Mouse (Mus musculus) MEL (cell line): ENCODE results near the gene Lrrc8e. TPM values are rescaled to one million over a fixed set of nuclear protein-coding genes. Genes with fewer than 3 reads are reported as not detected.

Experiments
- DNase-seq: peaks from one replicate; pipeline ENCODE4 v3.0.0; 2011; ENCODE audit warnings: low read depth, low spot score
- H3K27ac ChIP-seq: 2 replicates; pipeline ENCODE4 v1.5.1; 2012; ENCODE audit warnings: low read depth, mild to moderate bottlenecking, control low read depth, low read length, moderate library complexity; ENCODE audit not compliant: control insufficient read depth
- H3K27me3 ChIP-seq, 2 experiments: fragments of 150-350 bp in 1 of 2; sonication (generic) in 1 of 2; 2 replicates each; pipeline ENCODE4 v1.6.1; 2012; ENCODE audit warnings: low read length in 2 of 2, mild to moderate bottlenecking in 2 of 2, improper control_type of control experiment in 1 of 2, moderate library complexity in 1 of 2; ENCODE audit not compliant: insufficient read depth in 2 of 2, control insufficient read depth in 1 of 2
- H3K36me3 ChIP-seq, 2 experiments: 2 replicates each; pipeline ENCODE4 v1.6.1; 2012 to 2014; ENCODE audit warnings: low read length in 2 of 2, improper control_type of control experiment in 1 of 2, inconsistent platforms in 1 of 2, mild to moderate bottlenecking in 1 of 2; ENCODE audit not compliant: insufficient read depth in 2 of 2, control insufficient read depth in 1 of 2
- H3K4me1 ChIP-seq, 2 experiments: fragments of 150-350 bp in 1 of 2; sonication (generic) in 1 of 2; 2 replicates each; pipeline ENCODE4 v1.6.1; 2012; ENCODE audit warnings: low read length in 2 of 2, improper control_type of control experiment in 1 of 2, mild to moderate bottlenecking in 1 of 2; ENCODE audit not compliant: insufficient read depth in 2 of 2, control insufficient read depth in 1 of 2
- H3K4me3 ChIP-seq, 2 experiments: fragments of 150-350 bp in 1 of 2; sonication (generic) in 1 of 2; 2 replicates each; pipeline ENCODE4 v1.5.1; 2012; ENCODE audit warnings: low read depth in 2 of 2, low read length in 2 of 2, mild to moderate bottlenecking in 2 of 2, moderate library complexity in 2 of 2, control low read depth in 1 of 2, improper control_type of control experiment in 1 of 2; ENCODE audit not compliant: control insufficient read depth in 1 of 2, insufficient read depth in 1 of 2
- H3K79me2 ChIP-seq: 2 replicates; pipeline ENCODE4 v1.6.1; 2012; ENCODE audit warnings: mild to moderate bottlenecking, low read length, moderate library complexity; ENCODE audit not compliant: control insufficient read depth, poor library complexity, insufficient read depth
- H3K9ac ChIP-seq: 2 replicates; pipeline ENCODE4 v1.6.1; 2012; ENCODE audit warnings: low read depth, mild to moderate bottlenecking, control low read depth, low read length, moderate library complexity; ENCODE audit not compliant: control insufficient read depth, poor library complexity, severe bottlenecking
- H3K9me3 ChIP-seq: fragments of 150-350 bp; sonication (generic); replicated peaks from 2 replicates; pipeline ENCODE4 v1.6.1; 2012; ENCODE audit warnings: mild to moderate bottlenecking, low read length, improper control_type of control experiment, moderate library complexity; ENCODE audit not compliant: insufficient read depth
- CTCF ChIP-seq, 3 experiments: IDR thresholded peaks in 2 of 3; conservative IDR thresholded peaks in 1 of 3; 2 replicates each; pipeline ENCODE4 v1.5.1; 2011 to 2012; ENCODE audit warnings: low read length in 3 of 3, low read depth in 2 of 3, mild to moderate bottlenecking in 2 of 3, improper control_type of control experiment in 1 of 3, inconsistent platforms in 1 of 3, mixed read lengths in 1 of 3, moderate library complexity in 1 of 3; ENCODE audit not compliant: control insufficient read depth in 1 of 3, insufficient read depth in 1 of 3, poor library complexity in 1 of 3, severe bottlenecking in 1 of 3
- ELF1 ChIP-seq: IDR thresholded peaks from 2 replicates; pipeline ENCODE4 v1.6.1; 2014; ENCODE audit warnings: low read depth, mild to moderate bottlenecking, inconsistent platforms, low read length, improper control_type of control experiment, moderate library complexity
- EP300 ChIP-seq, 2 experiments: IDR thresholded peaks; 2 replicates each; pipeline ENCODE4 v1.6.1; 2011; ENCODE audit warnings: improper control_type of control experiment in 2 of 2, low read length in 2 of 2, low read depth in 1 of 2, mild to moderate bottlenecking in 1 of 2
- ETS1 ChIP-seq: IDR thresholded peaks from 2 replicates; pipeline ENCODE4 v1.6.1; 2012; ENCODE audit warnings: low read depth, mild to moderate bottlenecking, inconsistent platforms, low read length, improper control_type of control experiment, moderate library complexity
- GATA1 ChIP-seq: IDR thresholded peaks from 2 replicates; pipeline ENCODE4 v1.6.1; 2011; ENCODE audit warnings: low read depth, low read length, improper control_type of control experiment
- MEF2A ChIP-seq: IDR thresholded peaks from 2 replicates; pipeline ENCODE4 v1.6.1; 2014; ENCODE audit warnings: low read depth, mild to moderate bottlenecking, inconsistent platforms, low read length, improper control_type of control experiment; ENCODE audit not compliant: poor library complexity, insufficient replicate concordance, severe bottlenecking; ENCODE audit errors: extremely low read depth
- NELFE ChIP-seq: IDR thresholded peaks from 2 replicates; pipeline ENCODE4 v1.6.1; 2011; ENCODE audit warnings: low read depth, low read length, improper control_type of control experiment
- NRF1 ChIP-seq: IDR thresholded peaks from 2 replicates; pipeline ENCODE4 v1.6.1; 2014; ENCODE audit warnings: low read depth, mild to moderate bottlenecking, inconsistent platforms, low read length, improper control_type of control experiment, moderate library complexity; ENCODE audit not compliant: poor library complexity, insufficient read depth, severe bottlenecking
- RAD21 ChIP-seq: IDR thresholded peaks from 2 replicates; pipeline ENCODE4 v1.6.1; 2011; ENCODE audit warnings: mild to moderate bottlenecking, low read depth, low read length, improper control_type of control experiment
- SMC3 ChIP-seq: IDR thresholded peaks from 2 replicates; pipeline ENCODE4 v1.6.1; 2011; ENCODE audit warnings: low read depth, low read length, improper control_type of control experiment
- TBP ChIP-seq: IDR thresholded peaks from 2 replicates; pipeline ENCODE4 v1.8.0; 2011; ENCODE audit warnings: low read depth, low read length, improper control_type of control experiment
- USF2 ChIP-seq, 2 experiments: IDR thresholded peaks; 2 replicates each; pipeline ENCODE4 v1.6.1; 2011 to 2012; ENCODE audit warnings: improper control_type of control experiment in 2 of 2, low read length in 2 of 2, borderline replicate concordance in 1 of 2, inconsistent platforms in 1 of 2, low read depth in 1 of 2, mild to moderate bottlenecking in 1 of 2; ENCODE audit not compliant: insufficient read depth in 1 of 2
- ZMIZ1 ChIP-seq: IDR thresholded peaks from 2 replicates; pipeline ENCODE4 v1.6.1; 2012; ENCODE audit warnings: low read depth, mild to moderate bottlenecking, inconsistent platforms, low read length, improper control_type of control experiment, moderate library complexity
- polyA plus RNA-seq, 2 experiments: library from polyadenylated mRNA; stranded (reverse) in 1 of 2; unstranded in 1 of 2; fragments of >175 nt in 1 of 2; fragments of >200 nt in 1 of 2; gene quantifications; 2 replicates each; pipeline versions ENCODE4 v1.2.1 to v1.2.4; 2012; ENCODE audit warnings: low replicate concordance in 2 of 2, low read depth in 1 of 2; ENCODE audit not compliant: insufficient read length in 2 of 2, insufficient read depth in 1 of 2, missing spikeins in 1 of 2
- total RNA-seq: library from RNA; depleted of rRNA; stranded (reverse); fragments of 300-350 nt; gene quantifications from 2 replicates; pipeline ENCODE4 v1.2.3, GENCODE M21; 2012

Lrrc8e gene
- total and polyA plus RNA-seq, 3 experiments: 0.35 to 0.36 TPM; not detected in 1

DNA sequence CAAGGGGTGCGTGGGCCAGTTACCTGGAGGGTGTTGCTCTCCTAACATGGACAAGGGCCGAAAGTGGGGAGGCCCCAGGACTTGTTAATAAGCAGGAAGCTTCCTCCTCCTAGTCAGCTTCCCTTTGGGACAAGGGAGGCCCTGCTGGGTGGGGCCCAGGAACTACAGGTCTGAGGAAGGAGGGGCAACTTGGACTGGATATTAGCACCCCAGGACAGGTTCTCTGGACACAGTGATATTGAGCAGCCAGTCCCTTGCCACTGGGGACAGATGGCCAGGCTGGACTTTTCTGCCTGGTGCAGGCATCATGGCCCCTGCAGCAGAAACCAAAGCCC lies 19.6 kb upstream of the Lrrc8e start:
- Histone ChIP-seq H3K79me2 (no peaks in the 10 kb centered on the region), H3K9ac (no peak overlapping the region), H3K4me1 (no peaks in the 10 kb centered on the region), H3K9me3 (no peaks in the 10 kb centered on the region), H3K27ac (no peak overlapping the region), H3K27me3 (no peaks in the 10 kb centered on the region), H3K4me3 (no peak overlapping the region), H3K36me3 (no peaks in the 10 kb centered on the region)
- TF ChIP-seq USF2 (IDR thresholded peaks at IDR 0.05; ENCODE audit: borderline replicate concordance in 1 of 2, insufficient read depth in 1 of 2, low read depth in 1 of 2, low read length in 2 of 2) (no peak), ZMIZ1 (no peak), NRF1 (no peak), GATA1 (no peak)
- DNase-seq: no peak

DNA sequence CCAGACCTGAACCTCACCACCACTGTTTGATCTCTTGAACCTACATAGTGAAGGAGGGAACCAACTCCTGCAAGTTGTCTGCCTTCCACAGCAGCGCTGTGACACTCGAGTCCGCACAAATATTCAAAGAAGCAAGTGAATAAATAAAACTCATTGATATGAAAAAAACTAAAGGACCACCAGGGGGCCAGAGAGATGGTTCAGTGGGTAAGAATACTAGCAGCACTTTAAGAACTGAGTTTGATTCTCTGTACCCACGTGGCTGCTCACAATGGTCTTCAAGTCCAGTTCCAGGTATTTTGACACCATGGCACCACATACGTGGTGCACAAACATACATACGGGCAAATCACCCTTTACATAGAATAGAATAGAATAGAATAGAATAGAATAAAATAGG lies 15.5 kb upstream of the Lrrc8e start:
- H3K9me3 ChIP-seq: no peaks in the 10 kb centered on the region
- H3K27me3 ChIP-seq: no peaks in the 10 kb centered on the region
- TF ChIP-seq TBP (no peak), ETS1 (no peak), GATA1 (no peak), SMC3 (peak; percentile 35), ELF1 (no peak), RAD21 (peak; percentile 3; the same call in 1 of the 2 replicates), EP300 (IDR thresholded peaks at IDR 0.05; ENCODE audit: low read depth in 1 of 2, low read length in 2 of 2) (no peak), MEF2A (no peak), CTCF (IDR thresholded peaks at IDR 0.05 in 2 of 3, conservative IDR thresholded peaks at IDR 0.05 in 1 of 3; ENCODE audit: control insufficient read depth in 1 of 3, insufficient read depth in 1 of 3, low read depth in 2 of 3, low read length in 3 of 3, poor library complexity in 1 of 3, severe bottlenecking in 1 of 3) (peak in 2 of 3 experiments; percentile 7 to 30; a peak in 2 of 6 replicates)

DNA sequence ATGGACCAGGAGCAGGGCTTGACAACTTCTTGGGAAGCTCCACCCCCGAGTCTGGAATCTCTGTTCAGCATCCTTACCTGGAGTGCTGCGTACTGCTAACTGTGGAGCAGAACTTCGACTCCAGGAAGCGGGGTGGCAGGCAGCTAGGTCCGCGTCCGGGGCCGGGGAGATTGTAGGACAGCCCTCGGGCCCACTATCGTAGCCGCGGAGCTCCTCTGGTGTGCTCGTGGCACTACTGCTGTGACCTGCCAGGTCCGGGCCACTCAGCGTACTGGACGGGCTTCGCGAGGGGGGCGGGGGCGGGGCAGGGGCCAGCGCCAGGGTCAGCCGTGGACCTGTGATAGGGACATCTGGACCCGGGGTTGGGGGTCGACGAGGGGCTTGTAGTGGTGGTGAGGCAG lies 13.8 kb upstream of the Lrrc8e start:
- H3K4me3 ChIP-seq: peak overlapping the region; percentile 60 to 88
- no peak for TF ChIP-seq NRF1
- no peak for TF ChIP-seq NELFE
- H3K9ac ChIP-seq: peak overlapping the region; percentile 45
- H3K27me3 ChIP-seq: no peaks in the 10 kb centered on the region
- H3K4me1 ChIP-seq: peaks cover 2 to 15% of the 10 kb centered on the region in 2 experiments; a peak in 3 of 4 replicates
- DNase-seq: peak; percentile 46
- H3K9me3 ChIP-seq: no peaks in the 10 kb centered on the region
- no peak overlapping the region for H3K27ac ChIP-seq
- H3K36me3 ChIP-seq: no peaks in the 10 kb centered on the region; a peak in 1 of 4 replicates
- H3K79me2 ChIP-seq: no peaks in the 10 kb centered on the region

More for the DNA sequence above, 15.5 kb upstream of the Lrrc8e start:
- Histone ChIP-seq H3K4me3 (no peak overlapping the region), H3K36me3 (no peaks in the 10 kb centered on the region; a peak in 1 of 4 replicates), H3K9ac (no peak overlapping the region), H3K27ac (no peak overlapping the region), H3K79me2 (no peaks in the 10 kb centered on the region), H3K4me1 (peaks cover 2 to 15% of the 10 kb centered on the region in 2 experiments; a peak in 3 of 4 replicates)
- peak; percentile 41 for DNase-seq
